Mouse (Mus musculus) heart, adult 11 months (tissue): ENCODE data around the gene Mrpl21.

Experiments used
- DNase-seq: peaks from one replicate; pipeline ENCODE4 v3.0.0; 2022

Mrpl21 gene

GRCm38 (mm10) chr19:3282572-3283467, at the start of gene Mrpl21, which contains the start of gene Ighmbp2:
Gene Mrpl21 (plus strand): TSS chr19:3282901.
Gene Ighmbp2 (minus strand): TSS chr19:3283017.
- peak; percentile 98 for DNase-seq

DNA sequence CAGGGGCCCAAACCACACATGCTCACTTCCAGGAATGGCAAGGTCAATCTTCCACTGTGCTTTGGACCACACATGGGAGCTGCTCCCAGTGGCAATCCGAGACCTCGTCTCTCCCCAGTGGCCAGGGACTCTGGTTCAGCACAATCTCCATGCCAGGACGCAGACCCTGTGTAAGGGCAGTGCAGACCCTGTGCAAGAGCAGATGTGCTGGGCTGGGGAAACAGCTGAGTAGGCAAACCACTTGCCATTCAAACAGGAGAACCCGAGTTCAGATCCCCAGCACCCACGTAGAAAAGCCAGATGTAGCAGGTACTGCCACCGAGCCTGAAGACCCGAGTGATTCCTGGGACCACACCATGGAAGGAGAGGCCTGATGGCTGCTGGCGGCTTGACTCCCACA, 22.7 kb upstream of the Mrpl21 start:
- peak; percentile 55 for DNase-seq

- peak; percentile 83 for DNase-seq
Observed at GRCm38 (mm10) chr19:3260591-3260990, 22.1 kb upstream of the Mrpl21 start.

DNA sequence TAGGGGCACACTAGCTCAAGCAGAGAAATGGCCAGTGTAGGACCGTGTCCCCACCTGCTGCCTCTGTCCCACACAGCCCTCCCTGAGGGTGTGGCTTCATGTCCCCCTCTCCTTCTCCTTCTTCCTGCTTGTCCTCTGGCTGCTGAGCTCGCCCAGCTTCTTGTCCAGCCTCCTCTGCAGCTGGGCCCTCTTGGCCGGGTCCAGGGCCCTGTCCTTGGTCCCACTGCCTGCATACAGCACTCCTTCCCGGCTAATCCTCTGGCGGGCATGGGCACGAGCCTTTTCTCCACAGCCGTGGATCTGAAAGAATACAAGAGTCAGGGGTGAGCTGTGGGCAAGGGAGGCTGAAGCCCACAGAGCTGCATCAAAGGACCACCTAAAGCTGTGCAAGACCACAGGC, 21.4 kb upstream of the Mrpl21 start:
- peak; percentile 83 for DNase-seq

DNA sequence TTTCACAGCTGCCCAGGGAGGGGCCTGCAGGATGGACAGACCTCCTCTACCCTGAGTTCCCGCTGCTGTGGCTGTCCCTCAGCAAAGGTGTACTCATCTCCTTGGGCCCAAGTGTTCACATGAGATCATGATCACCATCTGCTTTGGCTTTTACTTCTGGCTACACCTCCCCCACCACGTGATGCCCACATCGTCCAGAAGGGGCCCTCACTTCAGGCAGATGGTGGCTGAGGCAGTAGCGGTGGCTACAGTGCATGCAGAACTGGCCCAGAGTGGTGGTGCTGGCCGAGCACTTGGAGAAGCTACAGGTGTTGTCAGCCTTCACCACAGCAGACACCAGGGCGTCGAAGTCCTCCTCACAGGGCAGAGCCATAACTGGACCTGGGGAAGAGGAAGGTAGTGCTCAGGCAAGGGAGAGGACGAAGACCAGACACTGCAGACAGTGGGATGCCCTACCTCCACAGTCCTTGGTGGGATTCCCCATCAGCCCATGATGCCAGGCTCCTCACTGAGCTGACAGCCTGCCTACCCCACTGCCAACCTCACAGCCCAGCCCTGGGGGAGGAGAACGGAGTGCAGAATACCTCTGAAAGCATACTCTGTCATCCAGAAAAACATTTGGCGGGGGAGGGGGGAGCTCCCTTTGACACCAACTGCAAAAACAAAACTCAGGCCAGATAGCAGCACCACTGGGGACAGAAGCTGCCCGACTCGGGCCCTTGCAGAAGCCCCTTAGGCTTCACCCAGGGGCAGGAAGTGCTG, 20.8 kb upstream of the Mrpl21 start:
- DNase-seq = peak; percentile 86

GRCm38 (mm10) chr19:3264348-3264747, 18.4 kb upstream of the Mrpl21 start:
- DNase-seq = peak; percentile 86

- peak; percentile 85 for DNase-seq
Observed at GRCm38 (mm10) chr19:3265180-3265579, 17.5 kb upstream of the Mrpl21 start.

DNA sequence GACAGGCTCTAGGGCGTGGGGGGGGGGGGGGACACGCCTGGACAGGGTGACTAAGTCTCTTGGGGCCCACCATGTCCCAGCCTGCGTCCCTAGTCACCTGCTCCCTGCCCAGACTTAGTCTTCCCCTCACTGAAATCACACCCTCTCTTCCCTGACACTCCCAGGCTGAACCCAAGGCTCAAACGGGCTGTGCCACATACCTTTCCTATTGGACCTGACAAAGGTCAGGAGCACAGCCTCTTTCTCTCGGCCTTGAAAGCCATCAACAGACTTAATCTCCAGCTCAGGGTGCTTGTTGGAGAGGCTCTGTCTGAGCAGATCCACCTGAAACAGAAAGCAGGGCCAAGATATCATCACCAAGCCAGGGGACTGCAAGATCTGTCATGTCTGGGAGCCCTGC, 16.6 kb upstream of the Mrpl21 start:
- peak; percentile 66 for DNase-seq

DNA sequence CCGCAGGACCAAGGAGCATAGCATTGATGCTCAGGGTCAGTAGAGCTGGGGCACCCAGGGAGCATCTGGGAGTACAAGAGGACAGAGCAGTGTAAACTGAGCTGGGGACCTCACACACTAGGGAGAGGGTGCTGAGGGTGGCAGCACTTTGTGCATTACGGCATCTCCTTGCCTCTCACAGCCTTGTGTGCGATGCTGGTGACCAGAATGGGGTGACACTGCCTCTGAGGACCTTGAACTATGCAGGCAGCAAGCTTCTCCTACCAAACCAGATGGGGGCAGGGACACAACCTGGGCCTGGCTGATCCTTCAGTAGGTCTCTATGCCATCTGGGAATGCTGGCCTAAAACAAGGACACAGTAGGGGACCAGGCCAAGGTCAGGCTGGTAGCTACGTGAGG, 16.0 kb upstream of the Mrpl21 start:
- DNase-seq = peak; percentile 79

- peak; percentile 53 for DNase-seq
Observed at GRCm38 (mm10) chr19:3267340-3267739, 15.4 kb upstream of the Mrpl21 start.

DNA sequence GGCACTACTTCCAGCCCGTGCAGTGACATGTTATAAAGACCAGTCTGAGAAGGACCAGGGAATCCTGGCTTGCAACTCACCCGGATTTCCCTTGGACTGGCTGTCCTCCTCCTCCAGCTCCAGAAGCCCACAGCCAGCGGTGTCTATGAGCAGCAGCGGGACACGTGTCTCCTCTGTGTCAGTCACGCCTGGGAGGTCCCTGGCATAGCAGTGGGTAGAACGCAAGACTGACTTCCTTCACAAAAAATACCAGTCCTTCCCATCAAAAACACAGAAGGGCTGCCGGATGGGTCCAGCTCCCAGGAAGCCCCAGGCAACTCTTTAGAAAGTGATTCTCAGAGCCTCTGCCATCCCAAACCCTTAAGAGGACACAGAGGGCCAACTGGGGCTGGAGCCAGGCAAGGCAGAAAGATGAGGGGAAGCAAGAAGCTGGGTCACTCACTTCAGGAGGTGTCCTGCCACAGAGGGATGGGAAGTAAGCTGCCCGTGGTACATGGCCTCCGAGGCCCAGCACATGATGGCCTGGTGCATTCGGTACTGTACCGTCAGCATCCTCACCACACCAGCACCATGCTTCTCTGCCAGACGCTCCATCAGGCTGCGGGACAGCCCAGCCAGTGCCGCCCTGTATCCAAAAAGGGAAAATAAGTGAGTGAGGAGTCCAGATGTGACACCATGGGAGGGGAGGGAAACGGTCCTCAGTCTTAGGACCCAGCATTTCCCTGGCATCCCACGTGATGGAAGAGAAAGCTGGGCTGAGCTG, 14.3 kb upstream of the Mrpl21 start:
- peak; percentile 81 for DNase-seq

- peak; percentile 81 for DNase-seq
Observed at GRCm38 (mm10) chr19:3269279-3269678, 13.4 kb upstream of the Mrpl21 start.

- no peak for DNase-seq
Observed at GRCm38 (mm10) chr19:3269803-3270202, 12.9 kb upstream of the Mrpl21 start.

GRCm38 (mm10) chr19:3271366-3271765, 11.3 kb upstream of the Mrpl21 start:
- DNase-seq = peak; percentile 84

GRCm38 (mm10) chr19:3273331-3273730, 9.4 kb upstream of the Mrpl21 start:
- DNase-seq = peak; percentile 76

DNA sequence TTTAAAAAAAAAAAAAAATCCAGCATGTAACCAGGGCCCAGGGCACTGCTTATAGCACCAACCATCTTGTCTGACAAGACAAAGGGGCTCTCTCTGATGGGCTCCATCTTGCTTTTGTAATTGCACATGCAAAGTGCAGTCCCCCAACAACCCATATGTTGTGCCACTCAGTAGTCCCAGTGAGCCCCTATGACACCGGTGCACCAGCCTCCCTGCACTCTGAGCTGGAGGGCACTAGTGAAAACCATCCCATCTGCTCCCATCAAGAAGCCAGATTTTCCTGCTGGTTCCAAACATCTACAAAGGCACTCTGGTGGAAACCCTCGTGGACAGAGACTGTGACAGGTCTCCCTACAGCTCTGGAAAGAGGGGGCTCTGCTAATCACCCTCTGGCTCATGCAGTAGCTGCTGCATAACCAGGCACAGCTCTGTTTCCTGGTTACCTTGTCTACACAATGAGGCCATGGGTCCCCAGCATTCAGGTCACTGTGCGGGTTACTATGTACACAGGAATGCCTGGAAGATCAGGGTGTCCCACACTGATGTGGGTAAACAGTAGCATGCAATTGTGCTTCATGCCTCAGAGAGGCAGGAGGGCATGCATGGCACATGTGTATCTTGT, 6.8 kb upstream of the Mrpl21 start:
- DNase-seq = peak; percentile 77

DNA sequence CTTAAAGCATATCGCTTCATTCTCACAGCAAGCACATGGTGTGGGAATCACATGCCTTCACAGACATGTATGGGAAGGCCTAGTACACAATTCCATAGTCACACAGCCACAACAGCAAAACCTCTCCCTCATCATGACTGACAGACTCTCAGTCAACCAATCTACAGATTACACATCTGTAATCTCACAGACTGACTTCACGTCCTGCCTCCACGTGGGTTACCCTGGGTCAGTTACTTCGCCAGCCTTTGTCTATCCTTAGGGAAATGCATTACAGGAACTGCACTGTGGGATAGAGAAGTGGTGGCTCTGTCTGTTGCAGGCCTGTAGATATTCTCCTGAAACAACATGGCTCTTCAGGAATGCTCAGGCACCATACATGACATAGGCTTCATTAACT, 815 bp upstream of the Mrpl21 start:
- DNase-seq = no peak

GRCm38 (mm10) chr19:3289006-3289405, 6.3 kb downstream of the Mrpl21 start:
- no peak for DNase-seq

DNA sequence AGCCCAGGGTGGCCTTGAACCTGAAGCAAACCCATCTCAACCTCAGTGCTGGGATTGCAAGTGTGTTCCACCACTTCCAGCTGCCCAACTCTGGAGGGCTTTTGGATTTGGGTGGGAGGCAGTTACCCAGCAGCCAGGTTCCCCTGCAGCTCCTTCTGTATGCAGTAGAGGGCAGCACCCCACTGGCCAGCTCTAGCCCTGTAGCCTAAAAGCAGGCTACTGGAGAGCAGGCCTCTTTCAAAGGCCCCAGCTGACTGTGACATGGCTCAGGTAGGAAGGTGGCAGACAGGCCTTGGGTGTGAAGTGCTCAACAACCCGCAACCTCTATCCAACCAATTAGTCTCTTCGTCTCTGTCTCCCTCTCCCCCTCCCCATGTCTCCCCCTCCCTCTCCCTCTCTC, 9.3 kb downstream of the Mrpl21 start:
- DNase-seq = peak; percentile 95

DNA sequence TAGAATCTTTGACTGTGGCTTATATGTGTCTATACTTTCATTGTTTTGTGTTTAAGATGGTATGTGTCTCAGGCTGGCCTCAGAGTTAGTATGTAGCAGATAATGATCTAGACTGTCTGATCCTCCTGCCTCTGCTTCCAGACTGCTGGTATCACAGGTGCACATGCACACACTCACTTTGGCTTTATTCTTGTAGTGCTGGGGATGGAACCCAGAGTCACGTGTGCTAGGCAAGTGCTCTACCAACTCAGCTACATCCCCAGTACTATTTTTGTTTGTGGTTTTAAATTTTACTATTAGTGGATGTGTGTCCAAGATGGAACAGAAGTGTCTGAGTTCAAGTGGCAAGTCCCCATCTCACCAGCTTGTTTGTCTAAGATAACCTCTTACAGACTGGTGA, 10.3 kb downstream of the Mrpl21 start:
- DNase-seq = no peak

- no peak for DNase-seq
Observed at GRCm38 (mm10) chr19:3295245-3295644, 12.5 kb downstream of the Mrpl21 start.

- no peak for DNase-seq
Observed at GRCm38 (mm10) chr19:3297034-3297433, 14.3 kb downstream of the Mrpl21 start.

DNA sequence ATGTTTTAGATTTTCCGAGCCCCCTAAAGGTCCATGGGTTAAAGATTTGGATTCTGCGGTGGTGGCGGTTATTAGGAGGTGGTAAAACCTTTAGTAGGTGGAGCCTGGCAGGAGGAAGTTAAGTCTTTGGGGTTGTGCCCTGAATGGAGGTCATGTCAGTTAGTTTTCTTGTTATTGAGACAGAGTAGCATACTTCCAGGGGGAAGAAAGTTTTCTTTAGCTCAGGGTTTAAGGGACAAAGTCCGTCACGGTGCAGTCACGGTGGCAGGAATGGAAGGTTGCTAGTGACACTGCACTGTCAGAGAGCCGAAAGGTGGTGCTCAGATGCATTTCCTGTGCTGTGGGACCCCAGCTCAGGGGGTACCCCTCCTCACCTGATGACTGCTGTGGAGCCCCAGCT, 15.1 kb downstream of the Mrpl21 start:
- DNase-seq = no peak
